Comparison of ENCODE assay signal across 8 mouse cellular contexts in genomic region chr12:69371421-69371853, GRCm38 (mm10). TPM values are rescaled to one million over a fixed set of nuclear protein-coding genes. Genes with fewer than 3 reads are reported as not detected.
DNase-seq lines count a peak whose midpoint lies in the region; ATAC-seq and TF ChIP-seq lines count a peak whose summit lies in the region.

No protein-coding gene starts in this region.

- peaks cover 23% of the 10 kb centered on the region for H3K36me3 ChIP-seq in heart, embryonic 14.5 days (ENCODE audit: control insufficient read depth, insufficient read depth, low read length)
- peaks cover 25% of the 10 kb centered on the region for H3K36me3 ChIP-seq in liver, embryonic 14.5 days (replicated peaks; ENCODE audit: control insufficient read depth, insufficient read depth, low read depth)
- H3K36me3 ChIP-seq in small intestine, adult 2 months (ENCODE audit: control insufficient read depth, insufficient read depth, low read length): peaks cover 19% of the 10 kb centered on the region

- H3K4me3 ChIP-seq in heart, embryonic 14.5 days (ENCODE audit: control insufficient read depth in 1 of 2, insufficient read depth in 1 of 2, low read depth in 1 of 2, low read length in 2 of 2): peak overlapping the region; percentile 85 to 100
- peak overlapping the region; percentile 80 to 98 for H3K4me3 ChIP-seq in liver, embryonic 14.5 days (ENCODE audit: insufficient read depth in 1 of 2, low read depth in 2 of 2, low read length in 2 of 2)
- H3K4me3 ChIP-seq in small intestine, adult 2 months (ENCODE audit: low read depth, low read length): peak overlapping the region; percentile 75

- peak; percentile 51 for TF ChIP-seq CTCF in liver, embryonic 14.5 days (IDR thresholded peaks at IDR 0.05; ENCODE audit: low read depth)
- peak; percentile 49; the same call in 1 of the 2 replicates for TF ChIP-seq CTCF in small intestine, adult 2 months (IDR thresholded peaks at IDR 0.05; ENCODE audit: extremely low read depth, insufficient read length, insufficient replicate concordance, low read depth, low read length)

- peak; percentile 12; the same call in 1 of the 2 replicates for TF ChIP-seq POLR2A in small intestine, adult 2 months (IDR thresholded peaks at IDR 0.05; ENCODE audit: low read depth, low read length)

- DNase-seq in heart, adult 9 months (ENCODE audit: low spot score in 2 of 2): no peak
- peak; percentile 41 for DNase-seq in gonadal fat pad, adult 2 months (ENCODE audit: low read depth)
- DNase-seq in liver, embryonic 14.5 days (ENCODE audit: low read depth in 3 of 3, low spot score in 3 of 3): peak in 2 of 3 experiments; percentile 67 to 71
- no peak for DNase-seq in adrenal gland, postnatal 4 days (ENCODE audit: low spot score in 2 of 2)
- DNase-seq in urinary bladder, adult 2 months (ENCODE audit: low spot score): no peak

- 0 out of 2 replicates have a peak, but pooled peaks have one; percentile 1 for TF ChIP-seq EP300 in liver, embryonic 14.5 days (IDR thresholded peaks at IDR 0.05; ENCODE audit: low read depth)

- peak; percentile 74; the same call in 1 of the 2 replicates for ATAC-seq in heart, embryonic 14.5 days (ENCODE audit: insufficient number of reproducible peaks, insufficient read depth, low FRiP score, low read depth)
- ATAC-seq in activated CD4-positive, CD25-positive, alpha-beta regulatory T cell, adult 4 months: peak; percentile 28
- peak; percentile 62 for ATAC-seq in liver, embryonic 14.5 days (ENCODE audit: insufficient read depth)

- H3K27ac ChIP-seq in heart, embryonic 14.5 days (replicated peaks in 1 of 2; ENCODE audit: control insufficient read depth in 1 of 2, insufficient read depth in 1 of 2, low read depth in 2 of 2, low read length in 2 of 2): peak overlapping the region; percentile 96
- H3K27ac ChIP-seq in liver, embryonic 14.5 days: peak overlapping the region; percentile 84
- H3K27ac ChIP-seq in small intestine, adult 2 months (ENCODE audit: insufficient read depth, low read depth, low read length): peak overlapping the region; percentile 95

- H3K4me2 ChIP-seq in heart, embryonic 14.5 days (ENCODE audit: low read length): peak overlapping the region; percentile 85
- peak overlapping the region; percentile 96 for H3K4me2 ChIP-seq in liver, embryonic 14.5 days (ENCODE audit: low read depth)

- H3K9ac ChIP-seq in heart, embryonic 14.5 days (ENCODE audit: low read length): peak overlapping the region; percentile 100
- peak overlapping the region; percentile 98 for H3K9ac ChIP-seq in liver, embryonic 14.5 days (replicated peaks)

- H3K27me3 ChIP-seq in heart, embryonic 14.5 days (ENCODE audit: control insufficient read depth, insufficient read depth, low read length): no peaks in the 10 kb centered on the region
- H3K27me3 ChIP-seq in liver, embryonic 14.5 days (ENCODE audit: control insufficient read depth, insufficient read depth, low read length): no peaks in the 10 kb centered on the region
- no peaks in the 10 kb centered on the region for H3K27me3 ChIP-seq in small intestine, adult 2 months (ENCODE audit: control insufficient read depth, insufficient read depth, low read length)

- peaks cover 2 to 27% of the 10 kb centered on the region in 2 experiments for H3K4me1 ChIP-seq in heart, embryonic 14.5 days (ENCODE audit: control insufficient read depth in 2 of 2, insufficient read depth in 2 of 2, low read length in 2 of 2)
- peaks cover 7 to 17% of the 10 kb centered on the region in 2 experiments for H3K4me1 ChIP-seq in liver, embryonic 14.5 days (replicated peaks; ENCODE audit: control insufficient read depth in 2 of 2, insufficient read depth in 2 of 2, low read length in 1 of 2)
- peaks cover 2% of the 10 kb centered on the region; the same call in 1 of the 2 replicates for H3K4me1 ChIP-seq in small intestine, adult 2 months (ENCODE audit: control insufficient read depth, insufficient read depth, insufficient read length, low read length)

- no peaks in the 10 kb centered on the region for H3K9me3 ChIP-seq in heart, embryonic 14.5 days (ENCODE audit: control insufficient read depth, low read length)
- no peaks in the 10 kb centered on the region for H3K9me3 ChIP-seq in liver, embryonic 14.5 days (ENCODE audit: control insufficient read depth, low read length)

- 1% methylated on average over 24 of the region's 24 CpGs for WGBS in heart, embryonic 14.5 days
- under 1% methylated on average over 24 of the region's 24 CpGs for WGBS in liver, embryonic 14.5 days (ENCODE audit: insufficient replicate concordance)
- 0% methylated on average over 24 of the region's 24 CpGs for WGBS in small intestine, adult 2 months

RNA-seq across cellular contexts. Expression of gene Arf6, which starts 0.5 kb away (rescaled TPM):
- polyA plus RNA-seq in heart, embryonic 14.5 days (2014; fragmentation: Nextera tagmentation; extraction: Ambion mirVana): 41.5 and 49.9 TPM in 2 replicates
- polyA plus RNA-seq in activated CD4-positive, CD25-positive, alpha-beta regulatory T cell, adult 4 months (2017; shearing (Covaris generic)): 10 to 100 TPM; 35.2 to 74.5 TPM
- polyA plus RNA-seq in gonadal fat pad, adult 2 months (2012; rRNA removed): 73.3 and 116 TPM in 2 replicates
- polyA plus RNA-seq in liver, embryonic 14.5 days (2012; rRNA removed): 41.3 and 45.8 TPM in 2 replicates
- 35.7 and 39.6 TPM in 2 replicates for polyA plus RNA-seq in liver, embryonic 14.5 days (2014; fragmentation: Nextera tagmentation; extraction: Ambion mirVana)
- 223 and 652 TPM in 2 replicates for polyA plus RNA-seq in small intestine, adult 2 months (2012; rRNA removed)
- 100 to 1,000 TPM; 100 to 105 TPM for total RNA-seq in adrenal gland, postnatal 4 days (2021)
- polyA plus RNA-seq in urinary bladder, adult 2 months (2012; rRNA removed): 73.3 and 73.5 TPM in 2 replicates

RNA-seq across cellular contexts. Expression of gene Gm9887, which starts 0.8 kb away (rescaled TPM):
- 1.5 and 1.7 TPM in 2 replicates for polyA plus RNA-seq in heart, embryonic 14.5 days (2014; fragmentation: Nextera tagmentation; extraction: Ambion mirVana)
- not detected for polyA plus RNA-seq in activated CD4-positive, CD25-positive, alpha-beta regulatory T cell, adult 4 months (2017; shearing (Covaris generic))
- polyA plus RNA-seq in gonadal fat pad, adult 2 months (2012; rRNA removed): 0.35 and 1.4 TPM in 2 replicates
- 0.20 and 0.23 TPM in 2 replicates for polyA plus RNA-seq in liver, embryonic 14.5 days (2012; rRNA removed)
- polyA plus RNA-seq in liver, embryonic 14.5 days (2014; fragmentation: Nextera tagmentation; extraction: Ambion mirVana): 0.40 and 1.0 TPM in 2 replicates
- 1.9 and 5.4 TPM in 2 replicates for polyA plus RNA-seq in small intestine, adult 2 months (2012; rRNA removed)
- total RNA-seq in adrenal gland, postnatal 4 days (2021): 1 to 10 TPM; 1.1 to 1.2 TPM
- 0.69 TPM in 2 replicates for polyA plus RNA-seq in urinary bladder, adult 2 months (2012; rRNA removed)

RNA-seq across cellular contexts. Expression of gene Nemf, which starts 14.5 kb away (rescaled TPM):
- 62.7 and 62.9 TPM in 2 replicates for polyA plus RNA-seq in heart, embryonic 14.5 days (2014; fragmentation: Nextera tagmentation; extraction: Ambion mirVana)
- 100 to 1,000 TPM; 138 to 148 TPM for polyA plus RNA-seq in activated CD4-positive, CD25-positive, alpha-beta regulatory T cell, adult 4 months (2017; shearing (Covaris generic))
- 6.2 and 12.9 TPM in 2 replicates for polyA plus RNA-seq in gonadal fat pad, adult 2 months (2012; rRNA removed)
- 5.2 and 11.1 TPM in 2 replicates for polyA plus RNA-seq in liver, embryonic 14.5 days (2012; rRNA removed)
- polyA plus RNA-seq in liver, embryonic 14.5 days (2014; fragmentation: Nextera tagmentation; extraction: Ambion mirVana): 33.7 and 35.4 TPM in 2 replicates
- 0.20 and 0.71 TPM in 2 replicates for polyA plus RNA-seq in small intestine, adult 2 months (2012; rRNA removed)
- total RNA-seq in adrenal gland, postnatal 4 days (2021): 10 to 100 TPM; 45.4 to 49.9 TPM
- polyA plus RNA-seq in urinary bladder, adult 2 months (2012; rRNA removed): 28.8 and 32.1 TPM in 2 replicates

Comparison
In these comparisons a context has a peak if more than half of its experiments do, and no peak if none do; other contexts are left out.
1. DNase-seq: peak in gonadal fat pad, adult 2 months (single experiment) and liver, embryonic 14.5 days (2 of 3); none in heart, adult 9 months (0 of 2), adrenal gland, postnatal 4 days (0 of 2) and urinary bladder, adult 2 months (single experiment).
2. Peak in every context shown above with its lines, with median percentiles within 50 percentile points of each other: ATAC-seq, H3K27ac ChIP-seq and H3K4me3 ChIP-seq.